Mouse (Mus musculus) MEL (cell line): ENCODE data around the gene Rtn1. TPM values are rescaled to one million over a fixed set of nuclear protein-coding genes. Genes with fewer than 3 reads are reported as not detected.

Experiments used
- DNase-seq: peaks from one replicate; pipeline ENCODE4 v3.0.0; 2011; ENCODE audit warnings: low read depth, low spot score
- H3K27ac ChIP-seq: 2 replicates; pipeline ENCODE4 v1.5.1; 2012; ENCODE audit warnings: low read depth, mild to moderate bottlenecking, control low read depth, low read length, moderate library complexity; ENCODE audit not compliant: control insufficient read depth
- H3K27me3 ChIP-seq, 2 experiments: fragments of 150-350 bp in 1 of 2; sonication (generic) in 1 of 2; 2 replicates each; pipeline ENCODE4 v1.6.1; 2012; ENCODE audit warnings: low read length in 2 of 2, mild to moderate bottlenecking in 2 of 2, improper control_type of control experiment in 1 of 2, moderate library complexity in 1 of 2; ENCODE audit not compliant: insufficient read depth in 2 of 2, control insufficient read depth in 1 of 2
- H3K36me3 ChIP-seq, 2 experiments: 2 replicates each; pipeline ENCODE4 v1.6.1; 2012 to 2014; ENCODE audit warnings: low read length in 2 of 2, improper control_type of control experiment in 1 of 2, inconsistent platforms in 1 of 2, mild to moderate bottlenecking in 1 of 2; ENCODE audit not compliant: insufficient read depth in 2 of 2, control insufficient read depth in 1 of 2
- H3K4me1 ChIP-seq, 2 experiments: fragments of 150-350 bp in 1 of 2; sonication (generic) in 1 of 2; 2 replicates each; pipeline ENCODE4 v1.6.1; 2012; ENCODE audit warnings: low read length in 2 of 2, improper control_type of control experiment in 1 of 2, mild to moderate bottlenecking in 1 of 2; ENCODE audit not compliant: insufficient read depth in 2 of 2, control insufficient read depth in 1 of 2
- H3K4me3 ChIP-seq, 2 experiments: fragments of 150-350 bp in 1 of 2; sonication (generic) in 1 of 2; 2 replicates each; pipeline ENCODE4 v1.5.1; 2012; ENCODE audit warnings: low read depth in 2 of 2, low read length in 2 of 2, mild to moderate bottlenecking in 2 of 2, moderate library complexity in 2 of 2, control low read depth in 1 of 2, improper control_type of control experiment in 1 of 2; ENCODE audit not compliant: control insufficient read depth in 1 of 2, insufficient read depth in 1 of 2
- H3K79me2 ChIP-seq: 2 replicates; pipeline ENCODE4 v1.6.1; 2012; ENCODE audit warnings: mild to moderate bottlenecking, low read length, moderate library complexity; ENCODE audit not compliant: control insufficient read depth, poor library complexity, insufficient read depth
- H3K9ac ChIP-seq: 2 replicates; pipeline ENCODE4 v1.6.1; 2012; ENCODE audit warnings: low read depth, mild to moderate bottlenecking, control low read depth, low read length, moderate library complexity; ENCODE audit not compliant: control insufficient read depth, poor library complexity, severe bottlenecking
- H3K9me3 ChIP-seq: fragments of 150-350 bp; sonication (generic); replicated peaks from 2 replicates; pipeline ENCODE4 v1.6.1; 2012; ENCODE audit warnings: mild to moderate bottlenecking, low read length, improper control_type of control experiment, moderate library complexity; ENCODE audit not compliant: insufficient read depth
- BHLHE40 ChIP-seq: IDR thresholded peaks from 2 replicates; pipeline ENCODE4 v1.6.1; 2012; ENCODE audit warnings: low read depth, mild to moderate bottlenecking, inconsistent platforms, low read length, improper control_type of control experiment, borderline replicate concordance
- CTCF ChIP-seq, 3 experiments: IDR thresholded peaks in 2 of 3; conservative IDR thresholded peaks in 1 of 3; 2 replicates each; pipeline ENCODE4 v1.5.1; 2011 to 2012; ENCODE audit warnings: low read length in 3 of 3, low read depth in 2 of 3, mild to moderate bottlenecking in 2 of 3, improper control_type of control experiment in 1 of 3, inconsistent platforms in 1 of 3, mixed read lengths in 1 of 3, moderate library complexity in 1 of 3; ENCODE audit not compliant: control insufficient read depth in 1 of 3, insufficient read depth in 1 of 3, poor library complexity in 1 of 3, severe bottlenecking in 1 of 3
- E2F4 ChIP-seq: IDR thresholded peaks from 2 replicates; pipeline ENCODE4 v1.6.1; 2011; ENCODE audit warnings: low read depth, low read length, improper control_type of control experiment, borderline replicate concordance
- EP300 ChIP-seq, 2 experiments: IDR thresholded peaks; 2 replicates each; pipeline ENCODE4 v1.6.1; 2011; ENCODE audit warnings: improper control_type of control experiment in 2 of 2, low read length in 2 of 2, low read depth in 1 of 2, mild to moderate bottlenecking in 1 of 2
- GABPA ChIP-seq: IDR thresholded peaks from 2 replicates; pipeline ENCODE4 v1.6.1; 2012; ENCODE audit warnings: low read depth, mild to moderate bottlenecking, inconsistent platforms, low read length, improper control_type of control experiment, moderate library complexity
- GATA1 ChIP-seq: IDR thresholded peaks from 2 replicates; pipeline ENCODE4 v1.6.1; 2011; ENCODE audit warnings: low read depth, low read length, improper control_type of control experiment
- HCFC1 ChIP-seq: IDR thresholded peaks from 2 replicates; pipeline ENCODE4 v1.6.1; 2012; ENCODE audit warnings: low read depth, mild to moderate bottlenecking, inconsistent platforms, low read length, improper control_type of control experiment, moderate library complexity
- JUND ChIP-seq: IDR thresholded peaks from 2 replicates; pipeline ENCODE4 v1.6.1; 2011; ENCODE audit warnings: low read depth, mild to moderate bottlenecking, improper control_type of control experiment, low read length
- KAT2A ChIP-seq: conservative IDR thresholded peaks from 2 replicates; pipeline ENCODE4 v1.6.1; 2012; ENCODE audit warnings: low read depth, low read length, improper control_type of control experiment, inconsistent platforms
- MAFK ChIP-seq: IDR thresholded peaks from 2 replicates; pipeline ENCODE4 v1.6.1; 2011; ENCODE audit warnings: low read depth, mild to moderate bottlenecking, low read length, improper control_type of control experiment, borderline replicate concordance
- MEF2A ChIP-seq: IDR thresholded peaks from 2 replicates; pipeline ENCODE4 v1.6.1; 2014; ENCODE audit warnings: low read depth, mild to moderate bottlenecking, inconsistent platforms, low read length, improper control_type of control experiment; ENCODE audit not compliant: poor library complexity, insufficient replicate concordance, severe bottlenecking; ENCODE audit errors: extremely low read depth
- MXI1 ChIP-seq: IDR thresholded peaks from 2 replicates; pipeline ENCODE4 v1.6.1; 2011; ENCODE audit warnings: mild to moderate bottlenecking, low read depth, low read length, improper control_type of control experiment
- MYB ChIP-seq: IDR thresholded peaks from 2 replicates; pipeline ENCODE4 v1.6.1; 2011; ENCODE audit warnings: mild to moderate bottlenecking, low read depth, low read length, improper control_type of control experiment
- MYC ChIP-seq: IDR thresholded peaks from 2 replicates; pipeline ENCODE4 v1.6.1; 2011; ENCODE audit warnings: low read depth, mild to moderate bottlenecking, low read length, improper control_type of control experiment, moderate library complexity
- POLR2A ChIP-seq, 2 experiments: IDR thresholded peaks; 2 replicates each; pipeline ENCODE4 v1.6.1; 2011 to 2012; ENCODE audit warnings: low read length in 2 of 2, mild to moderate bottlenecking in 2 of 2, control low read depth in 1 of 2, improper control_type of control experiment in 1 of 2, low read depth in 1 of 2, moderate library complexity in 1 of 2; ENCODE audit not compliant: control insufficient read depth in 1 of 2, insufficient read depth in 1 of 2, poor library complexity in 1 of 2
- POLR2AphosphoS2 ChIP-seq: IDR thresholded peaks from 2 replicates; pipeline ENCODE4 v1.6.1; 2011; ENCODE audit warnings: low read length, improper control_type of control experiment
- RCOR1 ChIP-seq: IDR thresholded peaks from 2 replicates; pipeline ENCODE4 v1.6.1; 2012; ENCODE audit warnings: low read depth, mild to moderate bottlenecking, inconsistent platforms, low read length, improper control_type of control experiment
- SMC3 ChIP-seq: IDR thresholded peaks from 2 replicates; pipeline ENCODE4 v1.6.1; 2011; ENCODE audit warnings: low read depth, low read length, improper control_type of control experiment
- TAL1 ChIP-seq: IDR thresholded peaks from 2 replicates; pipeline ENCODE4 v1.6.1; 2012; ENCODE audit warnings: mild to moderate bottlenecking, inconsistent platforms, low read length, moderate library complexity, mixed read lengths
- TCF12 ChIP-seq: IDR thresholded peaks from 2 replicates; pipeline ENCODE4 v1.6.1; 2014; ENCODE audit warnings: low read depth, mild to moderate bottlenecking, inconsistent platforms, low read length, improper control_type of control experiment, moderate library complexity
- UBTF ChIP-seq: IDR thresholded peaks from 2 replicates; pipeline ENCODE4 v1.6.1; 2012; ENCODE audit warnings: low read depth, mild to moderate bottlenecking, inconsistent platforms, low read length, improper control_type of control experiment, moderate library complexity, borderline replicate concordance; ENCODE audit not compliant: insufficient read depth
- USF1 ChIP-seq: IDR thresholded peaks from 2 replicates; pipeline ENCODE4 v1.6.1; 2014; ENCODE audit warnings: low read depth, mild to moderate bottlenecking, inconsistent platforms, low read length, improper control_type of control experiment, moderate library complexity
- USF2 ChIP-seq, 2 experiments: IDR thresholded peaks; 2 replicates each; pipeline ENCODE4 v1.6.1; 2011 to 2012; ENCODE audit warnings: improper control_type of control experiment in 2 of 2, low read length in 2 of 2, borderline replicate concordance in 1 of 2, inconsistent platforms in 1 of 2, low read depth in 1 of 2, mild to moderate bottlenecking in 1 of 2; ENCODE audit not compliant: insufficient read depth in 1 of 2
- ZC3H11A ChIP-seq: IDR thresholded peaks from 2 replicates; pipeline ENCODE4 v1.6.1; 2012; ENCODE audit warnings: low read depth, mild to moderate bottlenecking, inconsistent platforms, low read length, improper control_type of control experiment
- ZKSCAN1 ChIP-seq: IDR thresholded peaks from 2 replicates; pipeline ENCODE4 v1.6.1; 2012; ENCODE audit warnings: low read depth, mild to moderate bottlenecking, inconsistent platforms, low read length, improper control_type of control experiment, moderate library complexity
- polyA plus RNA-seq, 2 experiments: library from polyadenylated mRNA; stranded (reverse) in 1 of 2; unstranded in 1 of 2; fragments of >175 nt in 1 of 2; fragments of >200 nt in 1 of 2; gene quantifications; 2 replicates each; pipeline versions ENCODE4 v1.2.1 to v1.2.4; 2012; ENCODE audit warnings: low replicate concordance in 2 of 2, low read depth in 1 of 2; ENCODE audit not compliant: insufficient read length in 2 of 2, insufficient read depth in 1 of 2, missing spikeins in 1 of 2
- total RNA-seq: library from RNA; depleted of rRNA; stranded (reverse); fragments of 300-350 nt; gene quantifications from 2 replicates; pipeline ENCODE4 v1.2.3, GENCODE M21; 2012

Rtn1 gene
- total and polyA plus RNA-seq, 3 experiments = not detected

DNA sequence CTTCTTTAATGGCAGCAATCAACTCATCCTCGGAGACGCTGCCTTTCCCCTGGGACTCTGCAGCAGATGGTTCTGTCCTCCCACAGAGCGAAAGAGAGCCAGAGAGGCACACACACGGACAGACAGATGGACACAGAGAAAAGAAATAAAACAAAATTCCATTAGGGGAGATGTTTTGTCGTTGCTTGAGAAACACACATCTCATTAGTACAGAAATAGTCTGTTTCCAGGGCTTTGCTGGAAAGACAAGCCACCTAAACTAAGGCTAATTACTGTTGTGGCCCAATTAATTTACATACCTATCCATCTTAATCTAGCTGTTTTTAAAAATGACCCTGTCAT is 104.5 kb downstream of the Rtn1 start:
- Histone ChIP-seq H3K36me3 (no peaks in the 10 kb centered on the region), H3K27ac (no peak overlapping the region), H3K4me1 (no peaks in the 10 kb centered on the region), H3K4me3 (no peak overlapping the region), H3K27me3 (no peaks in the 10 kb centered on the region; a peak in 1 of 4 replicates), H3K9me3 (no peaks in the 10 kb centered on the region), H3K9ac (no peak overlapping the region), H3K79me2 (no peaks in the 10 kb centered on the region)
- DNase-seq = no peak
- TF ChIP-seq E2F4 = no peak
- TF ChIP-seq EP300 (IDR thresholded peaks at IDR 0.05; ENCODE audit: low read depth in 1 of 2, low read length in 2 of 2) = no peak
- no peak for TF ChIP-seq TCF12
- TF ChIP-seq BHLHE40 = no peak
- TF ChIP-seq GABPA = no peak
- no peak for TF ChIP-seq UBTF
- no peak for TF ChIP-seq MYB
- TF ChIP-seq JUND = no peak

DNA sequence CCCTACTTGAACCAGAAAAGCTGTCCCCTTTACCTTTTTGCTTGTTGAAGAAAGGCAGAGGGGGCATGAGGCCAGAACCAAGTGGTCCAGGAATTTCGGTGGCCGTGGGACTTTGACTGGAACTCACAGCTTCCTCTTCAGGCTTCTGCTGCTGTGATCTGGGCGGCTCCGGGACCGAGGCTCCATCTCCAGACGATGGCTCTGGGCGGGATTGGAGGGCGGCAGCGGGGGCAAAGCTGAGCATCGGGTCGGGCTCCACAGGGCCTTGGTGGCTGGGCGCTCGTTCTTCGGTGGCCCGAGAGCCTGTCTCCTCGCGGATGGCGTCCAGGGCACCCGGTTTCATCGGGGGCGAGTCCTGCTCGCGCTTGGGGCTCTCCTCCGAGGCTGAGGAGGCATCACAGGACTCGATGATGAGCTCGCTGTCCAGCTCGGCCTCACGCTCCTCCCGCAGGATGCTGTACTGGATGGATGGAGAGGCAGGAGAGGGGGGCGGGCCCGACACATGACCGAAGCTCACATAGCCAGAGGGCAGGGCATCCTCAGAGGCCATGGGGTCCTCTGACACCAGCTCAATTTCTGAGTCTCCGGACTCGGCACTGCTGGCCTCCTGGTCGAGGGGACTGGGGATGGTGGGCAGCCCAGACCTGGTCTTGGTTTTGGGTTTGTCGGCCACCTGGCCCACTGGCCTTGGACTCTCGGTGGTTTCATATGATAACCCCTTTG is 105.1 kb downstream of the Rtn1 start:
- Histone ChIP-seq H3K9ac (no peak overlapping the region), H3K4me1 (no peaks in the 10 kb centered on the region), H3K79me2 (no peaks in the 10 kb centered on the region), H3K36me3 (no peaks in the 10 kb centered on the region), H3K4me3 (no peak overlapping the region), H3K27ac (no peak overlapping the region), H3K27me3 (no peaks in the 10 kb centered on the region; a peak in 1 of 4 replicates), H3K9me3 (no peaks in the 10 kb centered on the region)
- TF ChIP-seq MYC (no peak), MEF2A (no peak), HCFC1 (no peak), USF1 (no peak), ZC3H11A (no peak), RCOR1 (no peak), TAL1 (no peak), MXI1 (no peak), ZKSCAN1 (no peak), KAT2A (no peak), SMC3 (no peak), CTCF (IDR thresholded peaks at IDR 0.05 in 2 of 3, conservative IDR thresholded peaks at IDR 0.05 in 1 of 3; ENCODE audit: control insufficient read depth in 1 of 3, insufficient read depth in 1 of 3, low read depth in 2 of 3, low read length in 3 of 3, poor library complexity in 1 of 3, severe bottlenecking in 1 of 3) (no peak), MAFK (no peak), POLR2AphosphoS2 (no peak), POLR2A (IDR thresholded peaks at IDR 0.05; ENCODE audit: control insufficient read depth in 1 of 2, insufficient read depth in 1 of 2, low read depth in 1 of 2, low read length in 2 of 2, poor library complexity in 1 of 2) (no peak), GATA1 (no peak), USF2 (IDR thresholded peaks at IDR 0.05; ENCODE audit: borderline replicate concordance in 1 of 2, insufficient read depth in 1 of 2, low read depth in 1 of 2, low read length in 2 of 2) (no peak), JUND (no peak)
- DNase-seq = no peak
